Mouse (Mus musculus): ENCODE data around the gene Sema3g. TPM values are rescaled to one million over a fixed set of nuclear protein-coding genes. Genes with fewer than 3 reads are reported as not detected.

The Sema3g gene
- polyA plus RNA-seq, 1 experiment from 2014 or later = 5.7 TPM

DNA sequence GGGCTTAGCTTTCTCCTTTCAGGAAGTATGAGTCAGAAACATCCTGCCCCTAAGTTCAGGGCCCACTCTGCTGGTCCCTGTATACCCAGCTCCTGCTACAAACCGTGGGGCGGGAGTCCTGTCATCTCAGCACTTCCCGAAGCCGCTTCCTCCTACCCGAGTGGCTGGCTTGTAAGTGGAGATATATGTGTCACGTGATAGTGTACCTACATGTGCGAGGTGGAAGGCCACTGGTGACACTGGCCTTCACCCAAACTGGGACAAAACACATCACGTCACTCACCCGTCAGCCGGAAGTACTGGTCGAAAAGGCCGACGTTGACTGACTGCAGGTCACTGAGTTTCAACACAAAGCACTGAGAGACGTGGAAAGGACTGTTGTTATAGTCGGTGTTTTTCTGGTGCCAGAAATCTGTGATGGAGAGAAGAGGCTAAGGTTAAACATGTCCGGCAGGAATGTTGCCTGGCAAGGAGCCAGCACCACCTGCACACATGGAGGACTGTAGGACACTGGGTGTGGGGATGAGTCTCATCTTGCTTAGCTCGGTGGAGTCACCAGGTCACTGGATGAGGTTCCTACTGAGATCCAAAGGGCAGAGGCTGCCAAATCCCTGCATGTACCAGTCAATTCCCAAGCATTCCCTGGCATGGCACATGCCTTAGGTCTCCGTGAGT is 44.7 kb upstream of the Sema3g start:
- WGBS = 52% methylated on average over 18 of the region's 18 CpGs
- no peak overlapping the region for H3K4me3 ChIP-seq (ENCODE audit: low read depth, low read length)
- H3K4me2 ChIP-seq (replicated peaks; ENCODE audit: low read depth, low read length) = no peak overlapping the region
- H3K9ac ChIP-seq (replicated peaks; ENCODE audit: low read depth) = no peak overlapping the region
- DNase-seq (ENCODE audit: low spot score) (peak; percentile 43), ATAC-seq (peak; percentile 46)
- H3K27me3 ChIP-seq (replicated peaks; ENCODE audit: insufficient read depth, low read length) = no peaks in the 10 kb centered on the region
- no peak overlapping the region for H3K27ac ChIP-seq (ENCODE audit: low read length)
- peaks cover 69% of the 10 kb centered on the region for H3K36me3 ChIP-seq (ENCODE audit: insufficient read depth, low read length)
- TF ChIP-seq EP300 (IDR thresholded peaks at IDR 0.05) (no peak; the same call in 1 of the 2 replicates), CTCF (IDR thresholded peaks at IDR 0.05) (no peak)
- H3K9me3 ChIP-seq (ENCODE audit: low read length) = no peaks in the 10 kb centered on the region
- H3K4me1 ChIP-seq (ENCODE audit: insufficient read depth, low read depth, low read length) = no peaks in the 10 kb centered on the region; the same call in 1 of the 2 replicates

DNA sequence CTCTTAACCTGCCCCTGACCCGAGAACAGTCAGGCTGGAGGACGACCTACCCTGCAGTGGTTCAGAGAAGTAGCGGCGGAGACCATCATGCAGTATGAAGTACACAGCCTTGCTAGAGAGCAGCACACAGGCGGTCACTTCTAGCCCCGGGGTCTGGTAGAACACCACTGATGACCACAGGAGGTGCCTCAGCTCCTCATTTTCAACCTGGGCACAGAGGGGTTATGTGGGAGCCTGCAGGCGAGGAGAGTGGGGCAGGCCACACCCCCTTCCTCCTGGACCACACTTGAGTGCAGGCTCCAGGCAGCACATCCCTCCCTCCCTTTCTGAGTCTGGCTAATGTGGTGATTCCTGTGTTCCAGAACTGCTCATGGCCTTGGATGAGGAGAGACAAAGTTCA is 44.1 kb upstream of the Sema3g start:
- DNase-seq (ENCODE audit: low spot score) (no peak), ATAC-seq (no peak)
- no peak overlapping the region for H3K9ac ChIP-seq (replicated peaks; ENCODE audit: low read depth)
- WGBS = 80% methylated on average over 7 of the region's 7 CpGs
- no peak for TF ChIP-seq CTCF (IDR thresholded peaks at IDR 0.05)
- TF ChIP-seq EP300 (IDR thresholded peaks at IDR 0.05) = no peak
- H3K4me1 ChIP-seq (ENCODE audit: insufficient read depth, low read depth, low read length) = no peaks in the 10 kb centered on the region; the same call in 1 of the 2 replicates
- H3K9me3 ChIP-seq (ENCODE audit: low read length) = no peaks in the 10 kb centered on the region
- no peak overlapping the region for H3K4me2 ChIP-seq (replicated peaks; ENCODE audit: low read depth, low read length)
- H3K36me3 ChIP-seq (ENCODE audit: insufficient read depth, low read length) = peaks cover 73% of the 10 kb centered on the region
- H3K4me3 ChIP-seq (ENCODE audit: low read depth, low read length) = no peak overlapping the region
- no peaks in the 10 kb centered on the region for H3K27me3 ChIP-seq (replicated peaks; ENCODE audit: insufficient read depth, low read length)
- H3K27ac ChIP-seq (ENCODE audit: low read length) = no peak overlapping the region

DNA sequence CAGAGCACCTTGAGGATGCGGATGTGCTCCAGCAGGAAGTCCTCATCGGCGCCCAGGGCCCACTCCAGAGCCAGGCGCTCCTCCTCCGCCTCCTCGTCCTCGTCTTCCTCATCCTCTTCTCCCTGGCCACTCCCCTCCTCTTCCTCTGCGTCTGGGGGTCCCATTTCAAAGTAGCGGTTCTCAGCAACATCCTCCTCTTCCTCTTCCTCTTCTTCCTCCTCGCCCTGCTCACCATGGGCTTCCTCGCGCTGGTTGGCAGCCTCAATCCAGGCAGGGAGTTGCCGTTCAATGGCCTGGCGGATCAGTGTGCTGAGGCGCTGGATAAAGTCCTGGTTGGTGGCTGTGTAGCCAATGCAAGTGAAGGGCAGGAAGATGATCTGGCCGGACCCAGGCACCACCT is 40.4 kb upstream of the Sema3g start:
- no peak overlapping the region for H3K4me3 ChIP-seq (ENCODE audit: low read depth, low read length)
- H3K36me3 ChIP-seq (ENCODE audit: insufficient read depth, low read length) = peaks cover 75% of the 10 kb centered on the region
- TF ChIP-seq EP300 (IDR thresholded peaks at IDR 0.05) (no peak), CTCF (IDR thresholded peaks at IDR 0.05) (no peak)
- H3K9me3 ChIP-seq (ENCODE audit: low read length) = no peaks in the 10 kb centered on the region
- H3K4me2 ChIP-seq (replicated peaks; ENCODE audit: low read depth, low read length) = no peak overlapping the region
- H3K4me1 ChIP-seq (ENCODE audit: insufficient read depth, low read depth, low read length) = no peaks in the 10 kb centered on the region
- ATAC-seq (no peak), DNase-seq (ENCODE audit: low spot score) (no peak)
- H3K27me3 ChIP-seq (replicated peaks; ENCODE audit: insufficient read depth, low read length) = no peaks in the 10 kb centered on the region
- H3K27ac ChIP-seq (ENCODE audit: low read length) = no peak overlapping the region
- WGBS = 73% methylated on average over 16 of the region's 16 CpGs
- no peak overlapping the region for H3K9ac ChIP-seq (replicated peaks; ENCODE audit: low read depth)

DNA sequence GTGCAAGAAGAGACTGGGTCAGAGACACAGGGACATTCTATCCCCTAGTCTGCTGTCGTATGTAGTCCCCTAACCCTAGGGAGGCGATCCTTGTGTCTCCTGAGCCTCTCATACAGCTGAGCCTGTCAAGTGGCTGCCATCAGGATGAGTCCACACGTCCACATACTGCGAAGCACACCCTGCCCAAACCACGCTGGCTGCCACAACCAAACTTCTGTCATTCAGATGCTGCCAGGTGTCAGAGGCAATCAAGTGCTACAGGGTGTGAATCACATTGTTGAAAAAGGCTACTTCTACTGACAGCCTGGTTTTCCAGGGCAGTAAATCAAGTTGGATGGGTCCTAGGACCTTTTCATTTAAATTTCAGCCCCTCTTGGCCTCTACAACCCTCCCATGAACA is 39.9 kb upstream of the Sema3g start:
- DNase-seq (ENCODE audit: low spot score) (no peak), ATAC-seq (no peak)
- TF ChIP-seq EP300 (IDR thresholded peaks at IDR 0.05) = no peak
- no peak for TF ChIP-seq CTCF (IDR thresholded peaks at IDR 0.05)
- H3K27me3 ChIP-seq (replicated peaks; ENCODE audit: insufficient read depth, low read length) = no peaks in the 10 kb centered on the region
- 88% methylated on average over 5 of the region's 5 CpGs for WGBS
- H3K4me1 ChIP-seq (ENCODE audit: insufficient read depth, low read depth, low read length) = peaks cover under 1% of the 10 kb centered on the region; the same call in 1 of the 2 replicates
- H3K4me2 ChIP-seq (replicated peaks; ENCODE audit: low read depth, low read length) = no peak overlapping the region
- no peak overlapping the region for H3K9ac ChIP-seq (replicated peaks; ENCODE audit: low read depth)
- H3K27ac ChIP-seq (ENCODE audit: low read length) = no peak overlapping the region
- H3K36me3 ChIP-seq (ENCODE audit: insufficient read depth, low read length) = peaks cover 71% of the 10 kb centered on the region
- no peaks in the 10 kb centered on the region for H3K9me3 ChIP-seq (ENCODE audit: low read length)
- no peak overlapping the region for H3K4me3 ChIP-seq (ENCODE audit: low read depth, low read length)

DNA sequence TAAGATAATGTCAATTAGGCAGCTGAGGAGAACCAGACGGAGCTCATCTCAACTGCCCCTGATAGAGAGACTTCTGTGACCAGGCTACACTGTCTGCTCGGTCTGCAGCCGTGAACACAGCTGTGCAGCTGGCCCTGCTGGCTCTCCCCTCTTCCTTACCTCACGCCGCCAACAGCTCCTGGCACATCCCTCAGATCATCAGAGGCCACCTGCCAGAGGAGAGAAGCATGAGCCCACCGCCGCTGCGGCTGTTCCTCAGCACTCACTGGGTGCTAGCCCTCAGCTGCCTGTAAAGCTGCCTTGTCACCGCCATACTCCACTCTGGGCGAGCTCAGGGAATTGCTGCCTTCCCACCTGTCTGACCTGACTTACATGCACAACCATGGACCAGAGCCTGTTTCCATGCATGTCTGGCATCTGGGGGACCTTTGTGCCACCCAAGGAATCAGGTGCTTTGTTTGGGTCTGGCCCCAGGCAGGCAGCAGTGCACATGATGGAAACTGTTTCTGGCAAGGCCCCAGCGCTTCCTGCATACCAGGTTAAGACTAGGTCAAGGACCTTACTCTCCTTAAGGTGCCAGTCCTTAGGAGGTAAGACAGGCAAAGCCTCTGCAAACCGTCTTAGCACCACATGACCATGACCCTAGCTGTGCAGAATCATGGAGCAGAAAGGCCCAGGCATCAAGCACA is 37.8 kb upstream of the Sema3g start:
- Histone ChIP-seq H3K27me3 (replicated peaks; ENCODE audit: insufficient read depth, low read length) (no peaks in the 10 kb centered on the region), H3K4me1 (ENCODE audit: insufficient read depth, low read depth, low read length) (peaks cover 5% of the 10 kb centered on the region; the same call in 1 of the 2 replicates), H3K4me2 (replicated peaks; ENCODE audit: low read depth, low read length) (no peak overlapping the region), H3K9me3 (ENCODE audit: low read length) (no peaks in the 10 kb centered on the region), H3K36me3 (ENCODE audit: insufficient read depth, low read length) (peaks cover 73% of the 10 kb centered on the region), H3K27ac (ENCODE audit: low read length) (no peak overlapping the region), H3K9ac (replicated peaks; ENCODE audit: low read depth) (no peak overlapping the region), H3K4me3 (ENCODE audit: low read depth, low read length) (no peak overlapping the region)
- DNase-seq (ENCODE audit: low spot score) (no peak), ATAC-seq (no peak)
- TF ChIP-seq CTCF (IDR thresholded peaks at IDR 0.05) (no peak), EP300 (IDR thresholded peaks at IDR 0.05) (no peak)
- WGBS = 80% methylated on average over 12 of the region's 12 CpGs

DNA sequence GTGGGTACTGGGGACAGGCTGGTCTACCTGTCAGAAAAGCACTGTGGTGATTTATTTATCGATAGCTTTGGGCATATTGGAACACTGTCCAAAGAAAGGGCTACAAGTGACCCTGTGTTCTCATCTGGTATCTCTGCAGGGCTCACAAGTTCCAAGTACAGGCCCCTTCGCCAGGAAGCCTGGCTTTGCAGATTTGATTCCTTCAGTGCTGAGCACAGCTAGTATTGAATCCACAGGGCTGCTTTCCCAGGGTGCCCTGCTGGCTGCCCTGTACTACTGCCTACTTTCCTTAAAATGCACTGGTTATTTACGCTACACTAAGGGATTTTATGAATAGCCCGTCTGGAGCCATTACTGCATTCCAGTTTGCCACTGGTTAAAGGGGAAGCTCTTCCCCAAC is 36.1 kb upstream of the Sema3g start:
- H3K4me3 ChIP-seq (ENCODE audit: low read depth, low read length) = no peak overlapping the region
- H3K9ac ChIP-seq (replicated peaks; ENCODE audit: low read depth) = no peak overlapping the region
- TF ChIP-seq EP300 (IDR thresholded peaks at IDR 0.05) (no peak), CTCF (IDR thresholded peaks at IDR 0.05) (no peak)
- no peaks in the 10 kb centered on the region for H3K27me3 ChIP-seq (replicated peaks; ENCODE audit: insufficient read depth, low read length)
- no peak overlapping the region for H3K4me2 ChIP-seq (replicated peaks; ENCODE audit: low read depth, low read length)
- H3K4me1 ChIP-seq (ENCODE audit: insufficient read depth, low read depth, low read length) = peaks cover 5% of the 10 kb centered on the region; the same call in 1 of the 2 replicates
- H3K36me3 ChIP-seq (ENCODE audit: insufficient read depth, low read length) = peaks cover 70% of the 10 kb centered on the region
- DNase-seq (ENCODE audit: low spot score) (no peak), ATAC-seq (no peak)
- WGBS = 67% methylated on average over 4 of the region's 4 CpGs
- no peaks in the 10 kb centered on the region for H3K9me3 ChIP-seq (ENCODE audit: low read length)
- no peak overlapping the region for H3K27ac ChIP-seq (ENCODE audit: low read length)
